Comparison of ENCODE assay signal across 12 mouse cellular contexts in the genomic region with DNA sequence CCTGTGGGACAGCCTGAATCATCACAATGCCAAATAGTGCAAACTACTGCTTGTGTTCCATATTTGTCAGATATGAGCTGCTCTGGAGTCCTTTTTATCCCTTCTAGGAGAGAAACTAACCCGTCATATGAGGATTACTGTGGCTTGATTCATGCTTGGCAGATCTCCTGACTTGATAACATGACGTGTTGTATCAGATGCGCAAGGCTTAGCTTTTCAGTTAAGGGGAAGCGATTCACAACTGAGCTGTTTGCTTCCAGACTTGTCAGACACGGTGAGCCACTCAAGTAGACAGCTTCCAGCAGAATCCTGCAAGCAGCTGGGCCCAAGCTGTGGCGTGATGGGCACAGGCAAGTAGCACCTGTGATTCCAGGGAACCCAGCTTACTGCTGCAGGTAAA.
DNase-seq lines count a peak whose midpoint lies in the region; ATAC-seq lines count a peak whose summit lies in the region.
"Had no signal": no experiment of that assay in that cellular context is flagged by ENCODE, and none has a peak within 500 bp of the region (broad histone marks: within the 10 kb centered on the region; RNA-seq: fewer than 3 reads in every experiment).

No protein-coding gene starts in this region.

- H3K27ac ChIP-seq in forebrain, embryonic 13.5 days: no peak overlapping the region
- no peak overlapping the region for H3K27ac ChIP-seq in forebrain, embryonic 12.5 days
- H3K27ac ChIP-seq in intestine, embryonic 15.5 days: no peak overlapping the region
- no peak overlapping the region for H3K27ac ChIP-seq in liver, embryonic 11.5 days (ENCODE audit: low read depth, low read length)
- H3K27ac ChIP-seq: kidney, embryonic 15.5 days had no signal

- no peak overlapping the region for H3K4me3 ChIP-seq in forebrain, embryonic 13.5 days
- H3K4me3 ChIP-seq in forebrain, embryonic 12.5 days (replicated peaks): no peak overlapping the region
- no peak overlapping the region for H3K4me3 ChIP-seq in intestine, embryonic 15.5 days (replicated peaks)
- H3K4me3 ChIP-seq in liver, embryonic 11.5 days (ENCODE audit: low read depth, low read length): no peak overlapping the region
- H3K4me3 ChIP-seq: kidney, embryonic 15.5 days had no signal

- H3K4me2 ChIP-seq in forebrain, embryonic 13.5 days: no peak overlapping the region
- no peak overlapping the region for H3K4me2 ChIP-seq in forebrain, embryonic 12.5 days
- no peak overlapping the region for H3K4me2 ChIP-seq in intestine, embryonic 15.5 days (replicated peaks)
- H3K4me2 ChIP-seq in liver, embryonic 11.5 days: no peak overlapping the region
- H3K4me2 ChIP-seq: kidney, embryonic 15.5 days; lung, embryonic 14.5 days had no signal

- H3K4me1 ChIP-seq in forebrain, embryonic 13.5 days: no peaks in the 10 kb centered on the region
- H3K4me1 ChIP-seq in forebrain, embryonic 12.5 days: no peaks in the 10 kb centered on the region
- no peaks in the 10 kb centered on the region for H3K4me1 ChIP-seq in intestine, embryonic 15.5 days (replicated peaks)
- H3K4me1 ChIP-seq in liver, embryonic 11.5 days (replicated peaks; ENCODE audit: control insufficient read depth, insufficient read depth, low read length): no peaks in the 10 kb centered on the region
- H3K4me1 ChIP-seq: kidney, embryonic 15.5 days had no signal

- H3K9ac ChIP-seq in forebrain, embryonic 13.5 days: no peak overlapping the region
- H3K9ac ChIP-seq in forebrain, embryonic 12.5 days: no peak overlapping the region
- H3K9ac ChIP-seq in intestine, embryonic 15.5 days: no peak overlapping the region
- H3K9ac ChIP-seq in liver, embryonic 11.5 days (ENCODE audit: low read depth, low read length): no peak overlapping the region
- H3K9ac ChIP-seq: kidney, embryonic 15.5 days; lung, embryonic 14.5 days had no signal

- peak; percentile 22 to 29 for DNase-seq in right cerebral cortex, postnatal 10 days (ENCODE audit: low spot score in 2 of 2)
- no peak for DNase-seq in right cerebral cortex, adult 18-20 months
- peak; percentile 44 for DNase-seq in fibroblast of lung, adult 2 months (ENCODE audit: low read depth)
- DNase-seq in skeletal muscle tissue, adult 2 months (ENCODE audit: low read depth, low spot score): peak; percentile 24
- no peak for DNase-seq in liver, embryonic 11.5 days (ENCODE audit: low spot score)
- DNase-seq: cerebellum, adult 9-10 months; lung, embryonic 14.5 days had no signal

- no peaks in the 10 kb centered on the region for H3K9me3 ChIP-seq in forebrain, embryonic 13.5 days (replicated peaks)
- no peaks in the 10 kb centered on the region for H3K9me3 ChIP-seq in forebrain, embryonic 12.5 days
- no peaks in the 10 kb centered on the region for H3K9me3 ChIP-seq in intestine, embryonic 15.5 days
- H3K9me3 ChIP-seq in liver, embryonic 11.5 days (ENCODE audit: control insufficient read depth, low read length): no peaks in the 10 kb centered on the region
- H3K9me3 ChIP-seq: kidney, embryonic 15.5 days had no signal

- 0 out of 2 replicates have a peak, but pooled peaks have one; percentile 27 for ATAC-seq in forebrain, embryonic 13.5 days
- ATAC-seq in forebrain, embryonic 12.5 days (ENCODE audit: low FRiP score): no peak
- no peak for ATAC-seq in intestine, embryonic 15.5 days
- no peak for ATAC-seq in liver, embryonic 11.5 days (replicated peaks; ENCODE audit: low FRiP score)
- ATAC-seq: activated CD4-positive, CD25-positive, alpha-beta regulatory T cell, adult 4 months had no signal

- WGBS in forebrain, embryonic 13.5 days: 88% methylated on average over 6 of the region's 6 CpGs
- WGBS in forebrain, embryonic 12.5 days: 86% methylated on average over 6 of the region's 6 CpGs
- WGBS in intestine, embryonic 15.5 days: 62% methylated on average over 6 of the region's 6 CpGs
- WGBS in liver, embryonic 11.5 days: 67% methylated on average over 6 of the region's 6 CpGs

- H3K27me3 ChIP-seq in forebrain, embryonic 13.5 days: no peaks in the 10 kb centered on the region
- no peaks in the 10 kb centered on the region for H3K27me3 ChIP-seq in forebrain, embryonic 12.5 days
- H3K27me3 ChIP-seq in intestine, embryonic 15.5 days (replicated peaks): no peaks in the 10 kb centered on the region
- H3K27me3 ChIP-seq in liver, embryonic 11.5 days (replicated peaks; ENCODE audit: control insufficient read depth, insufficient read depth, low read length): no peaks in the 10 kb centered on the region
- H3K27me3 ChIP-seq: kidney, embryonic 15.5 days had no signal

- no peaks in the 10 kb centered on the region for H3K36me3 ChIP-seq in forebrain, embryonic 13.5 days (ENCODE audit: poor library complexity, severe bottlenecking)
- no peaks in the 10 kb centered on the region for H3K36me3 ChIP-seq in forebrain, embryonic 12.5 days (replicated peaks)
- no peaks in the 10 kb centered on the region for H3K36me3 ChIP-seq in intestine, embryonic 15.5 days
- no peaks in the 10 kb centered on the region for H3K36me3 ChIP-seq in liver, embryonic 11.5 days (ENCODE audit: control insufficient read depth, insufficient read depth, low read length)
- H3K36me3 ChIP-seq: kidney, embryonic 15.5 days had no signal

Comparison
In these comparisons a context has a peak if more than half of its experiments do, and no peak if none do; other contexts are left out.
1. DNase-seq: peak in right cerebral cortex, postnatal 10 days (2 of 2), fibroblast of lung, adult 2 months (single experiment) and skeletal muscle tissue, adult 2 months (single experiment); none in right cerebral cortex, adult 18-20 months (single experiment) and liver, embryonic 11.5 days (single experiment).